Mouse (Mus musculus): ENCODE results near the gene Rest. TPM values are rescaled to one million over a fixed set of nuclear protein-coding genes. Genes with fewer than 3 reads are reported as not detected.
A peak's percentile ranks its signal among the peaks of the same experiment; 100 is the strongest.
"Not testable (repeated sequence)": the region's sequence is repeated elsewhere in the genome, so short reads cannot be mapped to it uniquely, and the experiment has no call there.

The Rest gene
- 56.5 and 59.7 TPM in 2 replicates for polyA plus RNA-seq (2016; fragmentation: Nextera tagmentation; extraction: Ambion mirVana)

GRCm38 (mm10) chr5:77265081-77265670 lies at the start of gene Rest:
Rest (plus strand) TSS chr5:77265491.
- WGBS, result 1% methylated on average over 54 of the region's 78 CpGs
- peak within 1 kb of the TSS; percentile 59 for H3K4me2 ChIP-seq (replicated peaks)
- H3K4me1 ChIP-seq, result peaks cover 21% of the 10 kb centered on the region

GRCm38 (mm10) chr5:77217211-77217610 lies 48.1 kb upstream of the Rest start:
- 7% methylated on average over 9 of the region's 9 CpGs for WGBS
- Histone ChIP-seq H3K27me3 (no peaks in the 10 kb centered on the region), H3K36me3 (no peaks in the 10 kb centered on the region), H3K4me2 (replicated peaks) (peak overlapping the region; percentile 27), H3K9ac (no peak overlapping the region), H3K27ac (no peak overlapping the region), H3K4me1 (no peaks in the 10 kb centered on the region), H3K4me3 (0 out of 2 replicates have a peak overlapping the region, but pooled peaks have one; percentile 3), H3K9me3 (no peaks in the 10 kb centered on the region)
- ATAC-seq (ENCODE audit: insufficient number of reproducible peaks, insufficient read depth, low FRiP score, low TSS enrichment), result no peak

More at GRCm38 (mm10) chr5:77265081-77265670, at the start of gene Rest:
- Histone ChIP-seq H3K4me3 (peak within 1 kb of the TSS; percentile 94), H3K27ac (peak within 1 kb of the TSS; percentile 98), H3K9ac (peak within 1 kb of the TSS; percentile 97), H3K27me3 (no peaks in the 10 kb centered on the region), H3K9me3 (no peaks in the 10 kb centered on the region), H3K36me3 (peaks cover 22% of the 10 kb centered on the region)
- peak; percentile 86 for ATAC-seq (ENCODE audit: insufficient number of reproducible peaks, insufficient read depth, low FRiP score, low TSS enrichment)

GRCm38 (mm10) chr5:77217724-77218123 lies 47.6 kb upstream of the Rest start:
- Histone ChIP-seq H3K4me1 (no peaks in the 10 kb centered on the region), H3K9ac (no peak overlapping the region), H3K27me3 (no peaks in the 10 kb centered on the region), H3K4me3 (no peak overlapping the region), H3K9me3 (no peaks in the 10 kb centered on the region), H3K4me2 (replicated peaks) (peak overlapping the region; percentile 27), H3K27ac (no peak overlapping the region), H3K36me3 (no peaks in the 10 kb centered on the region)
- ATAC-seq (ENCODE audit: insufficient number of reproducible peaks, insufficient read depth, low FRiP score, low TSS enrichment), result peak; percentile 49; the same call in 1 of the 2 replicates
- WGBS, result 19% methylated on average over 2 of the region's 2 CpGs

- Histone ChIP-seq H3K27me3 (no peaks in the 10 kb centered on the region), H3K9ac (no peak overlapping the region), H3K27ac (no peak overlapping the region), H3K4me1 (no peaks in the 10 kb centered on the region), H3K4me2 (replicated peaks) (no peak overlapping the region), H3K36me3 (no peaks in the 10 kb centered on the region), H3K4me3 (no peak overlapping the region), H3K9me3 (no peaks in the 10 kb centered on the region)
- WGBS, result 73% methylated on average over 11 of the region's 11 CpGs
- ATAC-seq (ENCODE audit: insufficient number of reproducible peaks, insufficient read depth, low FRiP score, low TSS enrichment), result no peak
These were observed 42.0 kb upstream of the Rest start for GRCm38 (mm10) chr5:77223043-77223975.

- Histone ChIP-seq H3K27ac (no peak overlapping the region), H3K4me1 (no peaks in the 10 kb centered on the region), H3K9ac (no peak overlapping the region), H3K27me3 (no peaks in the 10 kb centered on the region), H3K4me3 (no peak overlapping the region), H3K36me3 (no peaks in the 10 kb centered on the region), H3K9me3 (no peaks in the 10 kb centered on the region), H3K4me2 (replicated peaks) (no peak overlapping the region)
- ATAC-seq (ENCODE audit: insufficient number of reproducible peaks, insufficient read depth, low FRiP score, low TSS enrichment), result no peak; the same call in 1 of the 2 replicates
- 16% methylated on average over 1 of the region's 1 CpGs for WGBS
These were observed 36.3 kb upstream of the Rest start for GRCm38 (mm10) chr5:77228986-77229385.

- ATAC-seq (ENCODE audit: insufficient number of reproducible peaks, insufficient read depth, low FRiP score, low TSS enrichment); H3K36me3 ChIP-seq: not testable (repeated sequence)
- WGBS, result 83% methylated on average over 4 of the region's 4 CpGs
These were observed 33.4 kb upstream of the Rest start for GRCm38 (mm10) chr5:77231863-77232262.

GRCm38 (mm10) chr5:77234921-77235320 lies 30.4 kb upstream of the Rest start:
- H3K27ac ChIP-seq, result no peak overlapping the region
- no peaks in the 10 kb centered on the region for H3K27me3 ChIP-seq
- 51% methylated on average over 3 of the region's 3 CpGs for WGBS
- H3K4me1 ChIP-seq, result no peaks in the 10 kb centered on the region
- no peak overlapping the region for H3K4me3 ChIP-seq
- H3K9ac ChIP-seq, result no peak overlapping the region
- ATAC-seq (ENCODE audit: insufficient number of reproducible peaks, insufficient read depth, low FRiP score, low TSS enrichment), result no peak
- no peaks in the 10 kb centered on the region for H3K36me3 ChIP-seq
- no peak overlapping the region for H3K4me2 ChIP-seq (replicated peaks)
- no peaks in the 10 kb centered on the region for H3K9me3 ChIP-seq

More at GRCm38 (mm10) chr5:77231863-77232262, 33.4 kb upstream of the Rest start:
- H3K4me3 ChIP-seq; H3K9ac ChIP-seq; H3K9me3 ChIP-seq; H3K27me3 ChIP-seq; H3K4me2 ChIP-seq (replicated peaks); H3K27ac ChIP-seq; H3K4me1 ChIP-seq: not testable (repeated sequence)

GRCm38 (mm10) chr5:77237104-77237503 lies 28.2 kb upstream of the Rest start:
- Histone ChIP-seq H3K36me3 (no peaks in the 10 kb centered on the region), H3K9me3 (no peaks in the 10 kb centered on the region), H3K27me3 (no peaks in the 10 kb centered on the region), H3K27ac (no peak overlapping the region), H3K4me3 (no peak overlapping the region), H3K4me1 (no peaks in the 10 kb centered on the region), H3K9ac (no peak overlapping the region), H3K4me2 (replicated peaks) (no peak overlapping the region)
- 80% methylated on average over 2 of the region's 2 CpGs for WGBS
- no peak for ATAC-seq (ENCODE audit: insufficient number of reproducible peaks, insufficient read depth, low FRiP score, low TSS enrichment)

GRCm38 (mm10) chr5:77244331-77244987 lies 20.8 kb upstream of the Rest start:
- no peaks in the 10 kb centered on the region for H3K36me3 ChIP-seq
- H3K4me1 ChIP-seq, result 0 out of 2 replicates have a peak, but pooled peaks cover 4% of the 10 kb centered on the region
- no peaks in the 10 kb centered on the region for H3K27me3 ChIP-seq
- H3K4me2 ChIP-seq (replicated peaks), result no peak overlapping the region
- 38% methylated on average over 8 of the region's 8 CpGs for WGBS
- H3K4me3 ChIP-seq, result no peak overlapping the region
- no peak overlapping the region for H3K9ac ChIP-seq
- 0 out of 2 replicates have a peak, but pooled peaks have one; percentile 48 for ATAC-seq (ENCODE audit: insufficient number of reproducible peaks, insufficient read depth, low FRiP score, low TSS enrichment)
- H3K27ac ChIP-seq, result 0 out of 2 replicates have a peak overlapping the region, but pooled peaks have one; percentile 23
- H3K9me3 ChIP-seq, result no peaks in the 10 kb centered on the region

GRCm38 (mm10) chr5:77245463-77245786 lies 19.9 kb upstream of the Rest start:
- Histone ChIP-seq H3K4me3 (no peak overlapping the region), H3K27me3 (no peaks in the 10 kb centered on the region), H3K9me3 (no peaks in the 10 kb centered on the region), H3K27ac (peak overlapping the region; percentile 85), H3K36me3 (no peaks in the 10 kb centered on the region), H3K4me2 (replicated peaks) (peak overlapping the region; percentile 38), H3K9ac (no peak overlapping the region), H3K4me1 (0 out of 2 replicates have a peak, but pooled peaks cover 4% of the 10 kb centered on the region)
- no peak for ATAC-seq (ENCODE audit: insufficient number of reproducible peaks, insufficient read depth, low FRiP score, low TSS enrichment)
- 36% methylated on average over 7 of the region's 7 CpGs for WGBS

GRCm38 (mm10) chr5:77245787-77246671 lies 19.3 kb upstream of the Rest start:
- Histone ChIP-seq H3K27ac (peak overlapping the region; percentile 85), H3K36me3 (no peaks in the 10 kb centered on the region), H3K9ac (no peak overlapping the region), H3K4me1 (0 out of 2 replicates have a peak, but pooled peaks cover 4% of the 10 kb centered on the region), H3K27me3 (no peaks in the 10 kb centered on the region), H3K4me2 (replicated peaks) (peak overlapping the region; percentile 38), H3K4me3 (no peak overlapping the region), H3K9me3 (no peaks in the 10 kb centered on the region)
- ATAC-seq (ENCODE audit: insufficient number of reproducible peaks, insufficient read depth, low FRiP score, low TSS enrichment), result peak; percentile 72; the same call in 1 of the 2 replicates
- WGBS, result 27% methylated on average over 26 of the region's 26 CpGs

Data from embryonic facial prominence, embryonic 12.5 days (tissue).